Mouse (Mus musculus): ENCODE results near the gene Pld5. TPM values are rescaled to one million over a fixed set of nuclear protein-coding genes. Genes with fewer than 3 reads are reported as not detected.

Pld5 gene
- 0.07 and 0.14 TPM in 2 replicates for polyA plus RNA-seq (2012; rRNA removed; ENCODE audit: low replicate concordance)

GRCm38 (mm10) chr1:176274667-176275610 is at the start of gene Pld5:
Pld5 (minus strand) TSS chr1:176275312.

GRCm38 (mm10) chr1:175979014-175979413 is 296.1 kb downstream of the Pld5 start, which contains the start of gene Rbm8a2:
Rbm8a2 (minus strand) TSS chr1:175979114.

GRCm38 (mm10) chr1:175920029-175920428 is 355.1 kb downstream of the Pld5 start, which contains the start of gene Gm38100:
Gm38100 (plus strand) TSS chr1:175920329.

Measured in duodenum, adult 2 months (tissue).